Mouse (Mus musculus): ENCODE measurements around the gene Zfp423.

Zfp423 gene

GRCm38 (mm10) chr8:87693741-87694140, 265.7 kb downstream of the Zfp423 start:
- no peak for DNase-seq (ENCODE audit: low spot score)

GRCm38 (mm10) chr8:87690100-87691095, 269.0 kb downstream of the Zfp423 start:
- no peak for DNase-seq (ENCODE audit: low spot score)

GRCm38 (mm10) chr8:87689192-87689591, 270.2 kb downstream of the Zfp423 start:
- DNase-seq (ENCODE audit: low spot score) = no peak

- DNase-seq (ENCODE audit: low spot score) = no peak
Observed at GRCm38 (mm10) chr8:87688348-87688747, 271.0 kb downstream of the Zfp423 start.

- no peak for DNase-seq (ENCODE audit: low spot score)
Observed at GRCm38 (mm10) chr8:87686986-87687698, 272.3 kb downstream of the Zfp423 start.

- no peak for DNase-seq (ENCODE audit: low spot score)
Observed at GRCm38 (mm10) chr8:87686026-87686425, 273.4 kb downstream of the Zfp423 start.

- DNase-seq (ENCODE audit: low spot score) = no peak
Observed at GRCm38 (mm10) chr8:87685392-87685791, 274.0 kb downstream of the Zfp423 start.

GRCm38 (mm10) chr8:87682066-87682465, 277.3 kb downstream of the Zfp423 start:
- DNase-seq (ENCODE audit: low spot score) = no peak

GRCm38 (mm10) chr8:87680034-87680433, 279.4 kb downstream of the Zfp423 start:
- no peak for DNase-seq (ENCODE audit: low spot score)

GRCm38 (mm10) chr8:87679431-87680003, 279.9 kb downstream of the Zfp423 start:
- DNase-seq (ENCODE audit: low spot score) = no peak

GRCm38 (mm10) chr8:87675411-87675810, 284.0 kb downstream of the Zfp423 start:
- DNase-seq (ENCODE audit: low spot score) = no peak

GRCm38 (mm10) chr8:87674157-87674556, 285.2 kb downstream of the Zfp423 start:
- no peak for DNase-seq (ENCODE audit: low spot score)

GRCm38 (mm10) chr8:87672214-87672613, 287.2 kb downstream of the Zfp423 start:
- DNase-seq (ENCODE audit: low spot score) = no peak

GRCm38 (mm10) chr8:87671209-87671970, 288.0 kb downstream of the Zfp423 start:
- DNase-seq (ENCODE audit: low spot score) = no peak

- no peak for DNase-seq (ENCODE audit: low spot score)
Observed at GRCm38 (mm10) chr8:87670232-87670631, 289.2 kb downstream of the Zfp423 start.

- no peak for DNase-seq (ENCODE audit: low spot score)
Observed at GRCm38 (mm10) chr8:87668736-87669135, 290.7 kb downstream of the Zfp423 start.

- DNase-seq (ENCODE audit: low spot score) = no peak
Observed at GRCm38 (mm10) chr8:87667914-87668643, 291.3 kb downstream of the Zfp423 start.

GRCm38 (mm10) chr8:87667297-87667696, 292.1 kb downstream of the Zfp423 start:
- no peak for DNase-seq (ENCODE audit: low spot score)

- DNase-seq (ENCODE audit: low spot score) = no peak
Observed at GRCm38 (mm10) chr8:87665337-87665736, 294.1 kb downstream of the Zfp423 start.

GRCm38 (mm10) chr8:87664217-87664509, 295.2 kb downstream of the Zfp423 start:
- DNase-seq (ENCODE audit: low spot score) = no peak

Measured in left cerebral cortex, adult 11 months (tissue).